Mouse (Mus musculus): Measurements from ENCODE around the gene Pcyt2. TPM values are rescaled to one million over a fixed set of nuclear protein-coding genes. Genes with fewer than 3 reads are reported as not detected.
A peak's percentile ranks its signal among the peaks of the same experiment; 100 is the strongest.

Gene Pcyt2
- polyA plus RNA-seq, 1 experiment from 2014 or later = 217 TPM

- no peak overlapping the region for H3K4me3 ChIP-seq (ENCODE audit: low read depth, low read length)
- peaks cover 17% of the 10 kb centered on the region for H3K4me1 ChIP-seq (ENCODE audit: insufficient read depth)
- H3K9ac ChIP-seq (replicated peaks) = no peak overlapping the region
Observed at GRCm38 (mm10) chr11:120603545-120603944, 14.2 kb downstream of the Pcyt2 start.

DNA sequence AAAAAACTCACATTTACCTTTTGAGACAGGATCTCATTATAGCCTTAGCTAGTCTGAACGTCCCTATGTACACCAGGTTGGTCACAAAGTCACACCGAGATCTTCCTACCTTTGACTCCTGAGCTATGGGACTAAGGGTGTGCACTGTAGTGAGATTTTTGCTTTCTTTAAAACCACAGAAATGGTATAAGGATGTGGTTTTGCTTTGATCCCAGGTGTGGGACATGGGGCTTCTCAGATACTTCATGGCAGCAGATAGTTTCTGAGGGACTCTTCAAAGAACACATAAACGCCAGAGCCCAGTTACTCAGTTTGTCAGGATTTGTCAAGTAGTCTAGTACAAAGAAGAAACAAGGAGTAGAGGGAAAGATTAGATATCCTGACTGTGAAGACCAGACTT is 17.0 kb downstream of the Pcyt2 start:
- Histone ChIP-seq H3K4me3 (ENCODE audit: low read depth, low read length) (no peak overlapping the region), H3K4me1 (ENCODE audit: insufficient read depth) (peaks cover 32% of the 10 kb centered on the region), H3K9me3 (ENCODE audit: low read length) (no peaks in the 10 kb centered on the region), H3K4me2 (ENCODE audit: low read depth, low read length) (no peak overlapping the region), H3K36me3 (replicated peaks; ENCODE audit: insufficient read depth, low read length) (peaks cover 37% of the 10 kb centered on the region), H3K27me3 (ENCODE audit: insufficient read depth, low read length) (no peaks in the 10 kb centered on the region), H3K27ac (ENCODE audit: low read depth) (no peak overlapping the region), H3K9ac (replicated peaks) (no peak overlapping the region)
- ATAC-seq (no peak), DNase-seq (no peak)
- TF ChIP-seq CTCF (IDR thresholded peaks at IDR 0.05; ENCODE audit: low read depth) = no peak
- no peak for TF ChIP-seq EP300 (IDR thresholded peaks at IDR 0.05; ENCODE audit: low read depth)
- 76% methylated on average over 3 of the region's 3 CpGs for WGBS (ENCODE audit: insufficient replicate concordance)

More at GRCm38 (mm10) chr11:120603545-120603944, 14.2 kb downstream of the Pcyt2 start:
- DNase-seq (no peak), ATAC-seq (no peak)
- Histone ChIP-seq H3K4me2 (ENCODE audit: low read depth, low read length) (no peak overlapping the region), H3K36me3 (replicated peaks; ENCODE audit: insufficient read depth, low read length) (peaks cover 32% of the 10 kb centered on the region), H3K27me3 (ENCODE audit: insufficient read depth, low read length) (no peaks in the 10 kb centered on the region), H3K27ac (ENCODE audit: low read depth) (no peak overlapping the region), H3K9me3 (ENCODE audit: low read length) (no peaks in the 10 kb centered on the region)
- TF ChIP-seq EP300 (IDR thresholded peaks at IDR 0.05; ENCODE audit: low read depth) (no peak), CTCF (IDR thresholded peaks at IDR 0.05; ENCODE audit: low read depth) (no peak)
- 51% methylated on average over 2 of the region's 2 CpGs for WGBS (ENCODE audit: insufficient replicate concordance)

- no peak for DNase-seq
- no peaks in the 10 kb centered on the region for H3K9me3 ChIP-seq (ENCODE audit: low read length)
- peak overlapping the region; percentile 95 for H3K27ac ChIP-seq (ENCODE audit: low read depth)
- TF ChIP-seq CTCF (IDR thresholded peaks at IDR 0.05; ENCODE audit: low read depth) = no peak
- no peak for TF ChIP-seq EP300 (IDR thresholded peaks at IDR 0.05; ENCODE audit: low read depth)
- peaks cover 32% of the 10 kb centered on the region for H3K4me1 ChIP-seq (ENCODE audit: insufficient read depth)
- ATAC-seq = no peak
- H3K9ac ChIP-seq (replicated peaks) = peak overlapping the region; percentile 71
- H3K27me3 ChIP-seq (ENCODE audit: insufficient read depth, low read length) = no peaks in the 10 kb centered on the region
- WGBS (ENCODE audit: insufficient replicate concordance) = 41% methylated on average over 17 of the region's 17 CpGs
- H3K4me2 ChIP-seq (ENCODE audit: low read depth, low read length) = peak overlapping the region; percentile 82
- H3K36me3 ChIP-seq (replicated peaks; ENCODE audit: insufficient read depth, low read length) = peaks cover 40% of the 10 kb centered on the region
- peak overlapping the region; percentile 93 for H3K4me3 ChIP-seq (ENCODE audit: low read depth, low read length)
Observed at GRCm38 (mm10) chr11:120598990-120599549, 18.7 kb downstream of the Pcyt2 start.

DNA sequence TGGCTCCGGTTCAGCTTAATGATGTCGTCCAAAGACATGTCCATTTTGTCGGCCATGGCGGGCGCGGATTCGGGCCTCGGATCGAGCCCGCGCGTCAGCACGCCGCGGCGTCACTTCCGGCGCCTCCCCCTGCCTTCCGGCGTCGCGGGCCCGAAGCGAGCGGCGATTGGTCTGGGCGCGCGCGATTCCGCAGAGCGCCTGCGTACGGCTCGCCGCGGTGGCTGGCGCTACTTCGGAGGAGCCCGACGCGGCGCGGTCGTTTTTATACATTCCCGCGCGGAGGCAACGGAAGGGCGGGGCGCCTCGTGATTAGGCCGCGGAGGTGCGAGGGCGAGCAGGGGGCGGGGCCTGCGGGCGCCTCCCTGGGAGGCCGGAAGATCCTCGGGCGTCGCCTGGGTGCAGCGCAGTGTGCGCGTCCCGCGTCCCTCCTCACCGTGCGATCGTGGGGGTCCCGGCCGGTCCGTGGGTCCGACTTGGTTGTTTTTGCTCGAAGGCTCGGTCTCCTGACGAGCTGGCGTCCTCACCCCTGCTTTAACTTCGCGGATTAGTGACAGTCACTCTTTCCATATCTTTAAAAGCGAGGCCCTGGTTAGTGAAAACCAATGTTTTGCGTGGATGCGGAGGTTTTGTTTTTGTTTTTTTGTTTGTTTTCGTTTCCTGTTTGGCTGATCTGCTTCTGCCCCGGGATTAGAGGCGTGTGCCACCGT is 19.3 kb downstream of the Pcyt2 start, which contains the start of the genes Alyref and Anapc11:
Gene Alyref (minus strand): TSS at position 83 of the 707 bp plus-strand sequence.
Gene Anapc11 (plus strand): TSS at position 139 of the 707 bp plus-strand sequence.
- Histone ChIP-seq H3K4me1 (ENCODE audit: insufficient read depth) (peaks cover 32% of the 10 kb centered on the region), H3K9ac (replicated peaks) (peak within 1 kb of the TSS; percentile 97), H3K9me3 (ENCODE audit: low read length) (no peaks in the 10 kb centered on the region), H3K36me3 (replicated peaks; ENCODE audit: insufficient read depth, low read length) (peaks cover 43% of the 10 kb centered on the region), H3K27me3 (ENCODE audit: insufficient read depth, low read length) (no peaks in the 10 kb centered on the region), H3K4me2 (ENCODE audit: low read depth, low read length) (peak within 1 kb of the TSS; percentile 82), H3K4me3 (ENCODE audit: low read depth, low read length) (peak within 1 kb of the TSS; percentile 93), H3K27ac (ENCODE audit: low read depth) (peak within 1 kb of the TSS; percentile 95)
- WGBS (ENCODE audit: insufficient replicate concordance) = 1% methylated on average over 59 of the region's 88 CpGs
- ATAC-seq = peak; percentile 98
- TF ChIP-seq EP300 (IDR thresholded peaks at IDR 0.05; ENCODE audit: low read depth) (no peak), CTCF (IDR thresholded peaks at IDR 0.05; ENCODE audit: low read depth) (no peak)
- peak; percentile 97 for DNase-seq

DNA sequence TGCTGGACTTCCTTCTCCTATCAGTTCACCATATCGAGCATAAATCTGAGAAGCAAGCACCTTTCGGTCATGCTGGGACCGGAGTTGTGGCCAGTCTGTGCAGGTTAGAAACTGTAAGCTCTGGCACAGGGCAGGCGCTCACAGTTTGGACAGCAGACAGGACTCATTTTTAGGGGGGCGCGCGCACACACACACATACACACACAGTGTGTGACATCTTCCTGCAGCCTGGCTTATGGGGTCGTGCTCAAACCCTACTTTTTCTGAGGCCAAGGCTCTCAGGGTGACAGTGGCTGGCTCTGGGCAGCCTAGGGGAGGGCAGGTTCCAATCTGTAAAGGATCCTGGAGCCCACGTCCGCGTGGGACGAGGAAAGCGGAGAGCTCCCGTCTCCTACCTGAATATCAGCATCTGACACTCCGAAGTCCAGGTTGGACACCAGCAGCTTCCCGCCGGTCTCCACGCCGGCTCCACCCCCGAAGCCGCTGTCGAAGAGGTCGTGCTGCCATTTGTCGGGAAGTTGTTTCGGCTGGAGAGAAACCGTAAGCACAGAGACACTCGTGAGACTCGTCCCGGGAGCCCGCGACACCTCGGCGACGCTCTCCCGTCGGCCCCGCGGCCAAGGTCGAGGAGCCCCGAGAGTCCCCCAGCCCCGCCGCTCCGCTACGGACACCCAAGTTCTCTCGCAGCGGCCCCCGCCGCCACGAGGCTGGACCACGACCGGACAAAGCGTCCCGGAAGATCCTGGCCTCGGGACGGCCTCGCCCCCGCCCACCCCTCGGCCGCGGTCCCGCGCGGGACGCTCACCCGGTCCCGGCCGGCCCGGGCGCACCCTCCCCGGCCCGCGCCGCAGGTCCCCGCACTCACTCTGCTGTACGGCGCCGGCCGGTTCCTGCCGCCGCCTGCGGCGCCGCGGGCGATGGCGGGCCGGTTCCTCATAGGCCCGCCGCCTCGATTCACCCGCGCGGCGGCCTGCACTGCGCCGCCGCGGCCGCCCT is 20.2 kb downstream of the Pcyt2 start:
- TF ChIP-seq EP300 (IDR thresholded peaks at IDR 0.05; ENCODE audit: low read depth) = no peak
- TF ChIP-seq CTCF (IDR thresholded peaks at IDR 0.05; ENCODE audit: low read depth) = no peak
- Histone ChIP-seq H3K36me3 (replicated peaks; ENCODE audit: insufficient read depth, low read length) (peaks cover 52% of the 10 kb centered on the region), H3K4me2 (ENCODE audit: low read depth, low read length) (peak overlapping the region; percentile 82), H3K27me3 (ENCODE audit: insufficient read depth, low read length) (no peaks in the 10 kb centered on the region), H3K4me1 (ENCODE audit: insufficient read depth) (peaks cover 30% of the 10 kb centered on the region), H3K9me3 (ENCODE audit: low read length) (no peaks in the 10 kb centered on the region), H3K4me3 (ENCODE audit: low read depth, low read length) (peak overlapping the region; percentile 93), H3K27ac (ENCODE audit: low read depth) (peak overlapping the region; percentile 95), H3K9ac (replicated peaks) (peak overlapping the region; percentile 97)
- WGBS (ENCODE audit: insufficient replicate concordance) = 4% methylated on average over 73 of the region's 99 CpGs
- DNase-seq = peak; percentile 58
- ATAC-seq = peak; percentile 47
